Mouse (Mus musculus): ENCODE data around the gene Vapa. TPM values are rescaled to one million over a fixed set of nuclear protein-coding genes. Genes with fewer than 3 reads are reported as not detected.
"Not testable (repeated sequence)": the region's sequence is repeated elsewhere in the genome, so short reads cannot be mapped to it uniquely, and the experiment has no call there.

The Vapa gene
- polyA plus RNA-seq, 1 experiment from 2014 or later: 141 TPM

GRCm38 (mm10) chr17:65556798-65557197 is 56.6 kb downstream of the Vapa start:
- POLR2A ChIA-PET: no interaction called here
- no peaks in the 10 kb centered on the region for H3K27me3 ChIP-seq
- TF ChIP-seq CTCF (IDR thresholded peaks at IDR 0.05): no peak
- DNase-seq (ENCODE audit: low read depth, low spot score): no peak
- in situ Hi-C loops (cut with MboI; ENCODE audit: low pct_unique_long_range_greater_than_20kb): loop anchor here (25.0 kb wide), 1 partner anchor 944 kb away; the partner anchor contains the start of gene Man2a1
- CTCF ChIA-PET: no interaction called here
- ATAC-seq: no peak

- ATAC-seq (no peak), DNase-seq (ENCODE audit: low read depth, low spot score) (no peak)
- TF ChIP-seq CTCF (IDR thresholded peaks at IDR 0.05): no peak
- peaks cover 3% of the 10 kb centered on the region for H3K27me3 ChIP-seq
- in situ Hi-C loops (cut with MboI; ENCODE audit: low pct_unique_long_range_greater_than_20kb): loop anchor here (25.0 kb wide), 1 partner anchor 940 kb away; the partner anchor contains the start of gene Man2a1
- POLR2A ChIA-PET: no interaction called here
- CTCF ChIA-PET: no interaction called here
Observed at GRCm38 (mm10) chr17:65552426-65552997, 60.8 kb downstream of the Vapa start.

GRCm38 (mm10) chr17:65550357-65550756 is 63.0 kb downstream of the Vapa start:
- ATAC-seq (no peak), DNase-seq (ENCODE audit: low read depth, low spot score) (no peak)
- CTCF ChIA-PET: no interaction called here
- POLR2A ChIA-PET: no interaction called here
- no peak for TF ChIP-seq CTCF (IDR thresholded peaks at IDR 0.05)
- in situ Hi-C loops (cut with MboI; ENCODE audit: low pct_unique_long_range_greater_than_20kb): loop anchor here (25.0 kb wide), 1 partner anchor 938 kb away; the partner anchor contains the start of gene Man2a1
- peaks cover 3% of the 10 kb centered on the region for H3K27me3 ChIP-seq

- ATAC-seq (no peak), DNase-seq (ENCODE audit: low read depth, low spot score) (no peak)
- POLR2A ChIA-PET: no interaction called here
- CTCF ChIA-PET: no interaction called here
- TF ChIP-seq CTCF (IDR thresholded peaks at IDR 0.05): no peak
- in situ Hi-C loops (cut with MboI; ENCODE audit: low pct_unique_long_range_greater_than_20kb): no loop called here
- peaks cover 3% of the 10 kb centered on the region for H3K27me3 ChIP-seq
Observed at GRCm38 (mm10) chr17:65548698-65549365, 64.5 kb downstream of the Vapa start.

GRCm38 (mm10) chr17:65546221-65546620 is 67.1 kb downstream of the Vapa start:
- DNase-seq (ENCODE audit: low read depth, low spot score); H3K27me3 ChIP-seq; POLR2A ChIA-PET; ATAC-seq; in situ Hi-C loops (cut with MboI; ENCODE audit: low pct_unique_long_range_greater_than_20kb); CTCF ChIA-PET: not testable (repeated sequence)

- ChIA-PET CTCF (interaction anchor here (1.2 to 1.3 kb wide), 2 partner anchors 17 to 777 kb away, joined by 3 read pairs; no protein-coding TSS in a partner anchor), POLR2A (no interaction called here)
- peak; percentile 56 for TF ChIP-seq CTCF (IDR thresholded peaks at IDR 0.05)
- in situ Hi-C loops (cut with MboI; ENCODE audit: low pct_unique_long_range_greater_than_20kb): no loop called here
- H3K27me3 ChIP-seq: peaks cover 19% of the 10 kb centered on the region
- DNase-seq (ENCODE audit: low read depth, low spot score): no peak
- no peak for ATAC-seq
Observed at GRCm38 (mm10) chr17:65540441-65541272, 72.7 kb downstream of the Vapa start, which contains the start of gene Tmem232. Gene Tmem232 (minus strand): TSS chr17:65540782.

GRCm38 (mm10) chr17:65536156-65536555 is 77.2 kb downstream of the Vapa start:
- DNase-seq (ENCODE audit: low read depth, low spot score) (no peak), ATAC-seq (no peak)
- ChIA-PET POLR2A (no interaction called here), CTCF (no interaction called here)
- in situ Hi-C loops (cut with MboI; ENCODE audit: low pct_unique_long_range_greater_than_20kb): no loop called here
- peaks cover 34% of the 10 kb centered on the region for H3K27me3 ChIP-seq
- TF ChIP-seq CTCF (IDR thresholded peaks at IDR 0.05): peak; percentile 91

GRCm38 (mm10) chr17:65532381-65532780 is 81.0 kb downstream of the Vapa start:
- POLR2A ChIA-PET; CTCF ChIA-PET; DNase-seq (ENCODE audit: low read depth, low spot score); in situ Hi-C loops (cut with MboI; ENCODE audit: low pct_unique_long_range_greater_than_20kb); ATAC-seq: not testable (repeated sequence)
- peaks cover 29% of the 10 kb centered on the region for H3K27me3 ChIP-seq

Other genes with a start within 250 kb of the Vapa start
- not detected for gene Tmem232, start 72.8 kb downstream of the Vapa start, polyA plus RNA-seq (2021)
- not detected for gene Txndc2, start 28.6 kb upstream of the Vapa start, polyA plus RNA-seq (2021)
- 71.2 TPM for gene Rab31, start 159.2 kb upstream of the Vapa start, polyA plus RNA-seq (2021)
- gene Ppp4r1, start 169.0 kb upstream of the Vapa start, polyA plus RNA-seq (2021): 82.3 TPM